Mouse (Mus musculus): ENCODE data around the gene Gm10521.

- TF ChIP-seq GATA1 (IDR thresholded peaks at IDR 0.05; ENCODE audit: borderline replicate concordance, low read length) (no peak), FLI1 (IDR thresholded peaks at IDR 0.05; ENCODE audit: low read length) (no peak)
Observed at GRCm38 (mm10) chr1:171915638-171916458, 20.4 kb downstream of the Gm10521 start.

Measured in megakaryocyte, embryonic 14.5 days (primary cell).